Mouse (Mus musculus): ENCODE data around the gene Sh2b1. TPM values are rescaled to one million over a fixed set of nuclear protein-coding genes. Genes with fewer than 3 reads are reported as not detected.

Gene Sh2b1
- polyA plus RNA-seq, 1 experiment, result 58.8 TPM

DNA sequence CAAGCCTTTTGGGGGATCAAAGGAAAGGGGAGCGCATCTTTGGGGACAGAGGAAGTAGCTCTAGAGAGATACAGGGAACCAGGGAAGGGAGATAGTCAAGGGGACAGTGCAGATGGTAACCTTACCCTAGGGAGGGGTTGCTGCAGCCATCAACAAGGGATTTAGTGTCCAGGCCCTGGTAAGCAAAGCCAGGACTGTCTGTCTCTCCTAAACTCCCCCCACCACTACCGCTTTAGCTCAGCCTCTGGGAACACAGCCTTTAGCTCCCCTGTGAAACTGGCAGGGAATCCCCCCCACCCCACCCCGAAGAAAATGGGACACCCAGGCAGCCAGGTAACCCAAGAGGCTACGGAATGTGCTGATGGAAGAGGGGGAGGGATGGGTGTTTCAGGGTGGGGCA, 11.7 kb downstream of the Sh2b1 start:
- H3K4me3 ChIP-seq, result peak overlapping the region; percentile 54
- H3K4me2 ChIP-seq (ENCODE audit: low read depth), result peak overlapping the region; percentile 82
- no peaks in the 10 kb centered on the region for H3K27me3 ChIP-seq (ENCODE audit: control insufficient read depth, insufficient read depth, insufficient read length)
- H3K79me2 ChIP-seq (ENCODE audit: control insufficient read depth, insufficient read depth), result peaks cover 8% of the 10 kb centered on the region
- no peak overlapping the region for H3ac ChIP-seq (ENCODE audit: control insufficient read depth, insufficient read length)
- H3K36me3 ChIP-seq (ENCODE audit: control insufficient read depth, insufficient read depth), result peaks cover 4% of the 10 kb centered on the region
- TF ChIP-seq REST (IDR thresholded peaks at IDR 0.05; ENCODE audit: insufficient read depth, insufficient read length), result no peak
- TF ChIP-seq POLR2AphosphoS2 (IDR thresholded peaks at IDR 0.05; ENCODE audit: insufficient read length, low read depth), result peak; percentile 50
- TF ChIP-seq MYOD1 (IDR thresholded peaks at IDR 0.05; ENCODE audit: control insufficient read depth in 1 of 3, insufficient read length in 2 of 3, low read depth in 2 of 3), result no peak
- peak; percentile 53 for TF ChIP-seq POLR2A (IDR thresholded peaks at IDR 0.05; ENCODE audit: insufficient read length, low read depth)
- no peak for TF ChIP-seq SRF (IDR thresholded peaks at IDR 0.05; ENCODE audit: control insufficient read depth, insufficient read length, low read depth)
- TF ChIP-seq CEBPB (IDR thresholded peaks at IDR 0.05; ENCODE audit: insufficient read depth, poor library complexity, severe bottlenecking), result no peak
- no peak for TF ChIP-seq MYOG (IDR thresholded peaks at IDR 0.05; ENCODE audit: control insufficient read depth in 1 of 3, insufficient read depth in 1 of 3, insufficient read length in 2 of 3, low read depth in 2 of 3)
- no peak for TF ChIP-seq TCF3 (IDR thresholded peaks at IDR 0.05; ENCODE audit: insufficient read length, low read depth)
- no peak for TF ChIP-seq E2F4 (IDR thresholded peaks at IDR 0.05; ENCODE audit: insufficient read depth)
- no peak for TF ChIP-seq TCF12 (IDR thresholded peaks at IDR 0.05; ENCODE audit: insufficient read depth, poor library complexity, severe bottlenecking)

DNA sequence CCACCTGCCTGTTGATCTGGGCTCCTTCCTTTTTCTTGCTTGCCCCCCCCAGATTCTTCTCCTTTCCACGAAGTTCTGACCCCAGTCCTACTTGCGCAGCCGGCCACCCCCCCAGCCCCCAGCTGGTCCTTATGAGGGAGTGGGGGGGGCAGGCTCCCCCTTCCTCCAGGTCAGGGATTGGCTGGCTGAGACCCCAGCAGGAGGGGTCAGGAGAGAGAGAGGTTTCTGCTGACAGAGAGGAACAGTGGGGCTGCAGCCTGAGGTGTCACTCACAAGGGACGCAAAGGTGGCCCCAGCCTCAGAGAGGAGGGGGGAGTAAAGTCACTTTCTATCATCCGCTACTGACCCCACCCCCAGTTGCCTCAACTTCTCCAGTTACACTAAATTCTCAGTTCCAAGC, 12.2 kb downstream of the Sh2b1 start, which contains the start of gene Atp2a1:
Gene Atp2a1, minus strand, starts transcription at position 105 of the 400 bp plus-strand sequence.
- Histone ChIP-seq H3K27me3 (ENCODE audit: control insufficient read depth, insufficient read depth, insufficient read length) (no peaks in the 10 kb centered on the region), H3K4me3 (peak within 1 kb of the TSS; percentile 54), H3K79me2 (ENCODE audit: control insufficient read depth, insufficient read depth) (peaks cover 8% of the 10 kb centered on the region), H3ac (ENCODE audit: control insufficient read depth, insufficient read length) (no peak within 1 kb of the TSS), H3K36me3 (ENCODE audit: control insufficient read depth, insufficient read depth) (peaks cover 4% of the 10 kb centered on the region), H3K4me2 (ENCODE audit: low read depth) (peak within 1 kb of the TSS; percentile 82)
- no peak for TF ChIP-seq POLR2A (IDR thresholded peaks at IDR 0.05; ENCODE audit: insufficient read length, low read depth)
- no peak for TF ChIP-seq E2F4 (IDR thresholded peaks at IDR 0.05; ENCODE audit: insufficient read depth)
- no peak for TF ChIP-seq REST (IDR thresholded peaks at IDR 0.05; ENCODE audit: insufficient read depth, insufficient read length)
- peak in 2 of 3 experiments; percentile 65 to 78 for TF ChIP-seq MYOD1 (IDR thresholded peaks at IDR 0.05; ENCODE audit: control insufficient read depth in 1 of 3, insufficient read length in 2 of 3, low read depth in 2 of 3)
- peak; percentile 67 for TF ChIP-seq POLR2AphosphoS2 (IDR thresholded peaks at IDR 0.05; ENCODE audit: insufficient read length, low read depth)

DNA sequence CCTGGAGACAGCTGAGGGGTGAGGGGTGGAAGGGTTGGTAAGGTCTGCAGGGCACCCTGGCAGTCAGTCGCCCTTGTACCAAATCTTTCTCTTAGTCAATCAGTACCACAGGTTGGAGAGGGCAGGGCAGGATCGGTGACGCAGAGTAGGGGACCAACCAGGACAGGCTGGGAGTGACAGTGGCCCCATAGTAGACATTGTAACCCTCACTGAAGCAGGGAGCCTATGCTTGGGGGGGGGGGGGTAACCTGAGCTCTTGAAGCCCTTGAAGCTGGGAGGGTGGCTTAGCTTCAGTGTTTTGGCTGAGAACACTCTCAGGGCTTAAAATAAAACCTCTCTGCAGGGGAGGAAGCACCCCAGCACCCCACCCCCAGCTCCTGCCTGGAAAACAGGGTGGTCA, 13.6 kb downstream of the Sh2b1 start:
- Histone ChIP-seq H3K4me2 (ENCODE audit: low read depth) (peak overlapping the region; percentile 82), H3K36me3 (ENCODE audit: control insufficient read depth, insufficient read depth) (peaks cover 6% of the 10 kb centered on the region), H3ac (ENCODE audit: control insufficient read depth, insufficient read length) (no peak overlapping the region), H3K27me3 (ENCODE audit: control insufficient read depth, insufficient read depth, insufficient read length) (no peaks in the 10 kb centered on the region), H3K79me2 (ENCODE audit: control insufficient read depth, insufficient read depth) (peaks cover 8% of the 10 kb centered on the region), H3K4me3 (peak overlapping the region; percentile 54)
- TF ChIP-seq TCF12 (IDR thresholded peaks at IDR 0.05; ENCODE audit: insufficient read depth, poor library complexity, severe bottlenecking), result no peak
- TF ChIP-seq USF1 (IDR thresholded peaks at IDR 0.05; ENCODE audit: low read depth), result no peak
- TF ChIP-seq MYOG (IDR thresholded peaks at IDR 0.05; ENCODE audit: control insufficient read depth in 1 of 3, insufficient read depth in 1 of 3, insufficient read length in 2 of 3, low read depth in 2 of 3), result peak in 1 of 3 experiments; percentile 18
- no peak for TF ChIP-seq TCF3 (IDR thresholded peaks at IDR 0.05; ENCODE audit: insufficient read length, low read depth)
- peak; percentile 66 for TF ChIP-seq POLR2AphosphoS2 (IDR thresholded peaks at IDR 0.05; ENCODE audit: insufficient read length, low read depth)
- TF ChIP-seq REST (IDR thresholded peaks at IDR 0.05; ENCODE audit: insufficient read depth, insufficient read length), result no peak
- TF ChIP-seq POLR2A (IDR thresholded peaks at IDR 0.05; ENCODE audit: insufficient read length, low read depth), result peak; percentile 63

DNA sequence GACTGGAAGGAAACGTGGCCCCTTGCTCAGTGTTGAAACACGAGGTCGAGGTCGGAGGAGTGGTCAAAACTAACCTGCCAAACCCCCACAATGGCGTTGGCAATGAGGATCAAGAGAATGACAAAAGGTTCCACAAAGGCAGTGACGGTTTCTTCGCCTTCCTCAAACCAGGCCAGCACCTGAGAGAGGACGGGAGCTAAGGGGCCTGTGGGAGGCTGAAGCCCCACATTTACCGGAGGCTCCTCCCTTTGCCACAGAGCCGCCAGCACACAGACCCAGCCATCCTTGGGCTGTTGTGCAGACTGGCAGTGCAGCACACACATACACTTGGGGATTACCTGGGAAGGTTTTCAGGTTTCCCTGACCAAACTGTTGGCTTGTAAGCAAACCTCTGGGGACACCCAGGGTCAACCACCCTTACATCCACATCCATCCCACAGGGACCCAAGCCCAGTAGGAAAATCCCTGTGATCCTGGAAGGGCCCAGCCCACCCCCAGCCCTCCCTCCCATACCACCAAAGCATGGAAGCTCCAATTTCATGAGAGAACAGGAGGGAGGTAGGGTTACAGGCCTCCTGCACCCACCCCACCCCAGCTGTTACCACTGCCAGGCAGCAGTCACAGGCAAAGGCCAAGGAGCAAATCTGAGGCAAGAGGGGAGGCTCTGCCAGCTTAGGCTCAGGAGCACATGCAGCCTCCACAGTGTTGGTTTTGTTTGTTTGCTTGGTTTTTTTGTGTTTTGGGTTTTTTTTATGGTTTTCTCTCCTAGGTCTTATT, 14.4 kb downstream of the Sh2b1 start:
- TF ChIP-seq REST (IDR thresholded peaks at IDR 0.05; ENCODE audit: insufficient read depth, insufficient read length), result no peak
- no peak for TF ChIP-seq CEBPB (IDR thresholded peaks at IDR 0.05; ENCODE audit: insufficient read depth, poor library complexity, severe bottlenecking)
- peak; percentile 69 to 95 (median 93) for TF ChIP-seq MYOD1 (IDR thresholded peaks at IDR 0.05; ENCODE audit: control insufficient read depth in 1 of 3, insufficient read length in 2 of 3, low read depth in 2 of 3)
- no peak for TF ChIP-seq SRF (IDR thresholded peaks at IDR 0.05; ENCODE audit: control insufficient read depth, insufficient read length, low read depth)
- no peak for TF ChIP-seq E2F4 (IDR thresholded peaks at IDR 0.05; ENCODE audit: insufficient read depth)
- no peak for TF ChIP-seq USF1 (IDR thresholded peaks at IDR 0.05; ENCODE audit: low read depth)
- peak; percentile 72 to 97 (median 90) for TF ChIP-seq MYOG (IDR thresholded peaks at IDR 0.05; ENCODE audit: control insufficient read depth in 1 of 3, insufficient read depth in 1 of 3, insufficient read length in 2 of 3, low read depth in 2 of 3)
- peak; percentile 77 for TF ChIP-seq POLR2AphosphoS2 (IDR thresholded peaks at IDR 0.05; ENCODE audit: insufficient read length, low read depth)
- TF ChIP-seq MAX (IDR thresholded peaks at IDR 0.05; ENCODE audit: low read depth), result no peak
- peak; percentile 39 for TF ChIP-seq TCF12 (IDR thresholded peaks at IDR 0.05; ENCODE audit: insufficient read depth, poor library complexity, severe bottlenecking)
- peak; percentile 33 for TF ChIP-seq TCF3 (IDR thresholded peaks at IDR 0.05; ENCODE audit: insufficient read length, low read depth)
- TF ChIP-seq POLR2A (IDR thresholded peaks at IDR 0.05; ENCODE audit: insufficient read length, low read depth), result peak; percentile 33
- peaks cover 14% of the 10 kb centered on the region for H3K36me3 ChIP-seq (ENCODE audit: control insufficient read depth, insufficient read depth)
- no peak overlapping the region for H3ac ChIP-seq (ENCODE audit: control insufficient read depth, insufficient read length)
- no peaks in the 10 kb centered on the region for H3K27me3 ChIP-seq (ENCODE audit: control insufficient read depth, insufficient read depth, insufficient read length)
- peaks cover 8% of the 10 kb centered on the region for H3K79me2 ChIP-seq (ENCODE audit: control insufficient read depth, insufficient read depth)
- H3K4me3 ChIP-seq, result peak overlapping the region; percentile 54
- H3K4me2 ChIP-seq (ENCODE audit: low read depth), result peak overlapping the region; percentile 82
